Comparison of ENCODE assay signal across 9 mouse cellular contexts in genomic region chr19:44750051-44751041, GRCm38 (mm10). TPM values are rescaled to one million over a fixed set of nuclear protein-coding genes. Genes with fewer than 3 reads are reported as not detected.
A peak's percentile ranks its signal among the peaks of the same experiment; 100 is the strongest.
DNase-seq lines count a peak whose midpoint lies in the region; ATAC-seq and TF ChIP-seq lines count a peak whose summit lies in the region.
"Had no signal": no experiment of that assay in that cellular context is flagged by ENCODE, and none has a peak within 500 bp of the region (broad histone marks: within the 10 kb centered on the region; RNA-seq: fewer than 3 reads in every experiment).

No protein-coding gene starts in this region.

- TF ChIP-seq POLR2A in small intestine, adult 2 months (IDR thresholded peaks at IDR 0.05; ENCODE audit: low read depth, low read length), result no peak

- no peaks in the 10 kb centered on the region for H3K27me3 ChIP-seq in Patski
- peaks cover 95% of the 10 kb centered on the region for H3K27me3 ChIP-seq in limb, embryonic 11.5 days (ENCODE audit: control insufficient read depth, insufficient read depth, low read length)
- peaks cover 90% of the 10 kb centered on the region for H3K27me3 ChIP-seq in small intestine, adult 2 months (ENCODE audit: control insufficient read depth, insufficient read depth, low read length)

- no peak for TF ChIP-seq CTCF in Patski (IDR thresholded peaks at IDR 0.05)
- TF ChIP-seq CTCF in small intestine, adult 2 months (IDR thresholded peaks at IDR 0.05; ENCODE audit: extremely low read depth, insufficient read length, insufficient replicate concordance, low read depth, low read length), result no peak
- no peak for TF ChIP-seq CTCF in layer of hippocampus, adult 2 months (conservative IDR thresholded peaks at IDR 0.05)

- no peak overlapping the region for H3K9ac ChIP-seq in limb, embryonic 11.5 days (ENCODE audit: low read length)

- H3K4me2 ChIP-seq in limb, embryonic 11.5 days (ENCODE audit: low read depth, severe bottlenecking), result no peak overlapping the region

- peaks cover 12% of the 10 kb centered on the region for H3K4me1 ChIP-seq in limb, embryonic 11.5 days (ENCODE audit: control insufficient read depth, insufficient read depth, low read length)
- H3K4me1 ChIP-seq in small intestine, adult 2 months (ENCODE audit: control insufficient read depth, insufficient read depth, insufficient read length, low read length), result peaks cover 8% of the 10 kb centered on the region

- CTCF ChIA-PET in Patski (lab: Charles Lee), result interaction anchor here (1.4 to 2.2 kb wide), 2 partner anchors 11 to 167 kb away, joined by 5 to 8 read pairs; no protein-coding TSS in a partner anchor

- no peaks in the 10 kb centered on the region for H3K36me3 ChIP-seq in limb, embryonic 11.5 days (ENCODE audit: control insufficient read depth, insufficient read depth, low read length)
- no peaks in the 10 kb centered on the region for H3K36me3 ChIP-seq in small intestine, adult 2 months (ENCODE audit: control insufficient read depth, insufficient read depth, low read length)

- DNase-seq in B cell, adult 2 months, result peak; percentile 39 to 47
- no peak for DNase-seq in Patski (ENCODE audit: low read depth, low spot score)
- peak; percentile 17 for DNase-seq in heart, postnatal 4 days
- DNase-seq in limb, embryonic 11.5 days (ENCODE audit: low spot score), result peak; percentile 70
- no peak for DNase-seq in thymus, postnatal 36 days
- DNase-seq in layer of hippocampus, adult 2 months (ENCODE audit: low spot score in 2 of 2), result no peak
- DNase-seq in layer of hippocampus, adult 8-10 months (ENCODE audit: low spot score in 2 of 2), result no peak

- POLR2A ChIA-PET in Patski (lab: Charles Lee), result interaction anchor here (0.6 to 8.1 kb wide), 16 partner anchors 10 to 265 kb away, joined by 3 to 191 read pairs (median 5); partner anchors contain the start of gene Pax2

- no peak overlapping the region for H3K27ac ChIP-seq in limb, embryonic 11.5 days (replicated peaks; ENCODE audit: low read depth, low read length)
- H3K27ac ChIP-seq in small intestine, adult 2 months (ENCODE audit: insufficient read depth, low read depth, low read length), result no peak overlapping the region
- no peak overlapping the region for H3K27ac ChIP-seq in layer of hippocampus, adult 2 months

- ATAC-seq in Patski, result peak; percentile 45
- 0 out of 2 replicates have a peak, but pooled peaks have one; percentile 14 for ATAC-seq in limb, embryonic 11.5 days (ENCODE audit: insufficient number of reproducible peaks, low FRiP score, low TSS enrichment, low read depth)

- no peaks in the 10 kb centered on the region for H3K9me3 ChIP-seq in limb, embryonic 11.5 days (ENCODE audit: control insufficient read depth, low read length)

- 1% methylated on average over 42 of the region's 42 CpGs for WGBS in limb, embryonic 11.5 days
- WGBS in small intestine, adult 2 months, result 1% methylated on average over 42 of the region's 42 CpGs

- in situ Hi-C loops in Patski (cut with MboI; ENCODE audit: low pct_unique_long_range_greater_than_20kb), result loop anchor here (5.0 kb wide), 2 partner anchors 163 to 267 kb away; no protein-coding TSS in a partner anchor

- H3K4me3 ChIP-seq in limb, embryonic 11.5 days (ENCODE audit: low read depth, low read length), result 0 out of 2 replicates have a peak overlapping the region, but pooled peaks have one; percentile 3
- peak overlapping the region; percentile 25 for H3K4me3 ChIP-seq in small intestine, adult 2 months (ENCODE audit: low read depth, low read length)
- no peak overlapping the region for H3K4me3 ChIP-seq in layer of hippocampus, adult 2 months
- H3K4me3 ChIP-seq: erythroblast, embryonic 14.5 days had no signal

RNA-seq across cellular contexts. Expression of gene Pax2, which starts 5.5 kb away (rescaled TPM):
- 198 TPM for polyA plus RNA-seq in Patski (2021)
- total RNA-seq in heart, postnatal 4 days (2021), result not detected
- polyA plus RNA-seq in limb, embryonic 11.5 days (2014; fragmentation: Nextera tagmentation; extraction: Ambion mirVana), result 0.08 and 0.14 TPM in 2 replicates
- polyA plus RNA-seq in small intestine, adult 2 months (2012; rRNA removed), result not detected in 2 replicates
- under 1 TPM; 0.25 to 0.31 TPM for total RNA-seq in layer of hippocampus, adult 2 months (2021)
- under 1 TPM in 2 of 4 experiments, not detected in 2; 0.30 to 0.36 TPM for total RNA-seq in layer of hippocampus, adult 8-10 months (2022)
- polyA plus RNA-seq: erythroblast, embryonic 14.5 days had no signal

Comparison
In these comparisons a context has a peak if more than half of its experiments do, and no peak if none do; other contexts are left out.
1. DNase-seq: peak in B cell, adult 2 months (2 of 2), heart, postnatal 4 days (single experiment) and limb, embryonic 11.5 days (single experiment); none in Patski (single experiment), thymus, postnatal 36 days (0 of 2), layer of hippocampus, adult 2 months (0 of 2) and layer of hippocampus, adult 8-10 months (0 of 2).